Mouse (Mus musculus): ENCODE data around the gene 1110032A03Rik. TPM values are rescaled to one million over a fixed set of nuclear protein-coding genes. Genes with fewer than 3 reads are reported as not detected.

Gene 1110032A03Rik
- polyA plus RNA-seq, 1 experiment from 2014 or later, result 17.4 TPM

DNA sequence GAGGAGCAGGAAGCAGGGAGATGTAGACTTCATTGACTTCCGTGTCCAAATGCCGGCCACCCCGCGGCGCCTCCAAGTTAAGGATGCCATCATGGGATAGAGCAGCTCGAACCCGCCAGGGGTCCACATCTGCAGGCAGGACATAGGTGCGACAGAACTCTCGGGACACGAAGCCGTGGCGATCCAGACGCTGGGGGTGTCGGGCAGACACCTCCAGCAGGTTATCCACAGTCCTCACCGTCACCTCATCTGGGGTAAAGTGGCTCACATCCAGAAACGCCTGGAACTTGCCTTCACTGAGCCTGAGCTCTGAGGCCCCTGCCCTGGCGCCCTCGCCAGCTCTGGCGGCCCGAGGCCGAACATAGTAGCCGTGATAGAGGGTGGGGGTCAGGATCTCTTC is 24.0 kb downstream of the 1110032A03Rik start, which contains the start of gene Cryab:
Gene Cryab, plus strand, starts transcription at position 3 of the 400 bp plus-strand sequence.
- no peak within 1 kb of the TSS for H3K9ac ChIP-seq
- H3K27ac ChIP-seq (replicated peaks), result no peak within 1 kb of the TSS
- no peaks in the 10 kb centered on the region for H3K4me1 ChIP-seq (replicated peaks)
- ATAC-seq (ENCODE audit: insufficient read depth), result no peak
- H3K36me3 ChIP-seq (replicated peaks), result no peaks in the 10 kb centered on the region
- H3K4me2 ChIP-seq, result no peak within 1 kb of the TSS
- WGBS (ENCODE audit: insufficient replicate concordance), result 64% methylated on average over 22 of the region's 22 CpGs
- peaks cover 12% of the 10 kb centered on the region; the same call in 1 of the 2 replicates for H3K27me3 ChIP-seq
- no peaks in the 10 kb centered on the region for H3K9me3 ChIP-seq (replicated peaks)
- H3K4me3 ChIP-seq (replicated peaks), result no peak within 1 kb of the TSS

DNA sequence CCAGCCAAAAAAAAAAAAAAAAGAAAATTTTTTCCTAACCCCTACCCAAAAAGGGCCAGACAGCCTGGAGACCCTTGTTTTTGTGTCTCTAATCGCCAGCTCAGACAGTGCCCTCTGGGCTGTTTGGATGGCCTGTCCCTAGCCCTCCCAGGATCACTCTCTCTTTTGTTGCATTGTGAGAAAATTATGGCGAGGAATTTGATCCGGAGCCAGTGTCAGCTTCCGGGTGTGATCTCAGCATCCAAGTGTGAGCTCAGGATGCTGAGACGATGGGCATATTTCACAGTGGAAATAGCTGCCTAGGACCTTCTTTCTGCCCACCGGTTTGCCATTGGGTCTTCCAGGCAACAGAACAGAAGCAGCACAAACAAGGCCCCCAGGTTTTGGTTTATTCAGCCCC is 24.6 kb downstream of the 1110032A03Rik start:
- WGBS (ENCODE audit: insufficient replicate concordance), result 69% methylated on average over 6 of the region's 6 CpGs
- no peak overlapping the region for H3K27ac ChIP-seq (replicated peaks)
- H3K9ac ChIP-seq, result no peak overlapping the region
- no peak for ATAC-seq (ENCODE audit: insufficient read depth)
- no peaks in the 10 kb centered on the region for H3K9me3 ChIP-seq (replicated peaks)
- peaks cover 18% of the 10 kb centered on the region for H3K27me3 ChIP-seq
- no peaks in the 10 kb centered on the region for H3K4me1 ChIP-seq (replicated peaks)
- H3K4me3 ChIP-seq (replicated peaks), result no peak overlapping the region
- no peak overlapping the region for H3K4me2 ChIP-seq
- no peaks in the 10 kb centered on the region for H3K36me3 ChIP-seq (replicated peaks)

DNA sequence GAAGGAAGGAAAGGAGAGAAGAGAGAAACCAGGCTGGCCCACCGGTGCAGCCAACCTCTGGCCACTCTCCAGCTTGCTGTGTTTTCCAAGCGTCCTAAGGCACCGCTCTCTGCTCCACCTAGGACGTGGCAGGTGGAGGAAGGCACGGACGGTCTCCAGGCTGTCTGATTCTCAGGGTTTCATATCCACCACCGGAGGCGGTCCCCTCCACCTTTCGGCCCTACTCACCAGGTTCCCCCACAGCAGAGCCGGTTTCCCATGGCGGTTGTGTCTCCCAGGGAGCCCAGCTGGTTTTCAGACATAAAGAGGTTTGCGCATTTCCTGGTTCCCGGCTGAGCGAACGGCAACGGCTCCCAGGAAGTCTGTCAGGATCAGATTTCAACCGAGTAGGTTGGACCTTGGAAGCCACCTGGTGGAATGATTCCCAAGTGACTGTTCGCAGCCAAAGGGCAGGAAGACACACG is 29.1 kb downstream of the 1110032A03Rik start, which contains the start of gene 2310030G06Rik:
Gene 2310030G06Rik, minus strand, starts transcription at position 323 of the 464 bp plus-strand sequence.
- H3K4me3 ChIP-seq (replicated peaks), result peak within 1 kb of the TSS; percentile 48
- H3K4me2 ChIP-seq, result peak within 1 kb of the TSS; percentile 50
- H3K36me3 ChIP-seq (replicated peaks), result no peaks in the 10 kb centered on the region
- WGBS (ENCODE audit: insufficient replicate concordance), result 11% methylated on average over 19 of the region's 19 CpGs
- no peaks in the 10 kb centered on the region for H3K9me3 ChIP-seq (replicated peaks)
- peak within 1 kb of the TSS; percentile 76 for H3K27ac ChIP-seq (replicated peaks)
- peak; percentile 57 for ATAC-seq (ENCODE audit: insufficient read depth)
- no peak within 1 kb of the TSS for H3K9ac ChIP-seq
- no peaks in the 10 kb centered on the region for H3K4me1 ChIP-seq (replicated peaks)
- H3K27me3 ChIP-seq, result peaks cover 22% of the 10 kb centered on the region

DNA sequence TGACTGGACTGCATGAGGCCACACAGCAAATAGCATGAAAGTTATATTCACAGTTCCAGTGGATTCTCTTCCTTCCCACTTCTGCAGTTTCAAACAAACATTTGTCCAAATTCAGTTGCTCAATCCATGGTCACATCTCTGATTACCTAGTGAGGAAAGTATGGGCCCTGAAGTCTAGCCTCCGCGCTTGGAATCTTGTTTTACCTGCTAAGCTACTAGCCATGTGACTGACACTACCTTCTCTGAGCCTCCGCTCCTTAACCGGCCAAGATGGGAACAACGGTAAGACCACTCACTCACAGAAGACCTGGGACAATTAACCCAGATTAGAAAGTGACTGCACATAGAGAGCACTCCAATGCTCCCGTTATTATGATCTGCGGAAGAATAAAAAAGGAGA is 29.5 kb downstream of the 1110032A03Rik start:
- peak overlapping the region; percentile 76 for H3K27ac ChIP-seq (replicated peaks)
- WGBS (ENCODE audit: insufficient replicate concordance), result 32% methylated on average over 7 of the region's 7 CpGs

DNA sequence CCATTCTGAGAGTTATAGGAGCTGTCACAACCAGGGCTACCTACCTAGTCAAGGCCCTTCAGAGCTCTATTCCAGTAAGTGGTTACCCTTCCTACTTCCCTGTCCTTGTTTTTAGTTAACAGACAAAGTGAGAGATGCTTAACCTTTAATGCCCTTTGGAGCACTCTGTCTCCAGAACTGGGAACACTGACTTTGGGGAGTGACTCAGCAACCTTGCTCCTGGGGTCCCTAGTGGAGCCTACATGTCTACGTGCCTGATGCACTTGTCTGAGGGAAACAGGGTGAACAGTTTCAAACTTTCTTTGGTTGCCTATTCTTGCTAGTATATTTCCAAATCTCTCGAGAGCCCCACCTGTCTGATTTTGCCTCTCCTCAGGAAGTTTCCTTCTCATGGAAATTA is 32.6 kb downstream of the 1110032A03Rik start:
- Histone ChIP-seq H3K36me3 (replicated peaks) (no peaks in the 10 kb centered on the region), H3K27me3 (peaks cover 21% of the 10 kb centered on the region), H3K4me2 (no peak overlapping the region), H3K9ac (no peak overlapping the region), H3K4me3 (replicated peaks) (no peak overlapping the region), H3K27ac (replicated peaks) (no peak overlapping the region), H3K9me3 (replicated peaks) (no peaks in the 10 kb centered on the region), H3K4me1 (replicated peaks) (peaks cover 13% of the 10 kb centered on the region)
- no peak for ATAC-seq (ENCODE audit: insufficient read depth)
- 34% methylated on average over 2 of the region's 2 CpGs for WGBS (ENCODE audit: insufficient replicate concordance)

More for the DNA sequence above, 29.5 kb downstream of the 1110032A03Rik start:
- no peaks in the 10 kb centered on the region for H3K4me1 ChIP-seq (replicated peaks)
- peak overlapping the region; percentile 48 for H3K4me3 ChIP-seq (replicated peaks)
- no peak overlapping the region for H3K9ac ChIP-seq
- no peaks in the 10 kb centered on the region for H3K36me3 ChIP-seq (replicated peaks)
- no peak for ATAC-seq (ENCODE audit: insufficient read depth)
- H3K27me3 ChIP-seq, result peaks cover 18% of the 10 kb centered on the region
- peak overlapping the region; percentile 50 for H3K4me2 ChIP-seq
- H3K9me3 ChIP-seq (replicated peaks), result no peaks in the 10 kb centered on the region

DNA sequence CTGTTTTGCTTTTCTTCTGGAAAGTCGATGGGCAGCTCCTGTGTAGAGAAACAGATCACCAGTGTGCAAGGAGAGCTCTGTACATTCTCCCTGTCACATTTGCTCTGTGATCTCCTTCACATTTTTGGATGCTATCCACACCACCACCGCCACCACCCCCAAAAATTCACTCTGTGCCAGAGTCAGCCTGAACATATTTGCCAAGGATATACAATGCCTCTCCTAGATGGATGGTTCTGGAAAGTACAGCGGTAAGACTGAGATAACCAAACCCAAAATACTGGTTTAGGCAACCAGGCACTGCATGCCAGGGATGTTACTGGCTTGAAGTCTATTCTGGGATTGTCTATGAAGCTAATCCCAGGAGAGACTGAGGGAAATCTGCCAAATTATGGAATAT is 33.1 kb downstream of the 1110032A03Rik start:
- no peak overlapping the region for H3K27ac ChIP-seq (replicated peaks)
- peaks cover 13% of the 10 kb centered on the region for H3K4me1 ChIP-seq (replicated peaks)
- H3K4me2 ChIP-seq, result no peak overlapping the region
- H3K4me3 ChIP-seq (replicated peaks), result no peak overlapping the region
- no peak overlapping the region for H3K9ac ChIP-seq
- ATAC-seq (ENCODE audit: insufficient read depth), result no peak
- peaks cover 22% of the 10 kb centered on the region for H3K27me3 ChIP-seq
- no peaks in the 10 kb centered on the region for H3K36me3 ChIP-seq (replicated peaks)
- no peaks in the 10 kb centered on the region for H3K9me3 ChIP-seq (replicated peaks)
- 54% methylated on average over 3 of the region's 3 CpGs for WGBS (ENCODE audit: insufficient replicate concordance)

DNA sequence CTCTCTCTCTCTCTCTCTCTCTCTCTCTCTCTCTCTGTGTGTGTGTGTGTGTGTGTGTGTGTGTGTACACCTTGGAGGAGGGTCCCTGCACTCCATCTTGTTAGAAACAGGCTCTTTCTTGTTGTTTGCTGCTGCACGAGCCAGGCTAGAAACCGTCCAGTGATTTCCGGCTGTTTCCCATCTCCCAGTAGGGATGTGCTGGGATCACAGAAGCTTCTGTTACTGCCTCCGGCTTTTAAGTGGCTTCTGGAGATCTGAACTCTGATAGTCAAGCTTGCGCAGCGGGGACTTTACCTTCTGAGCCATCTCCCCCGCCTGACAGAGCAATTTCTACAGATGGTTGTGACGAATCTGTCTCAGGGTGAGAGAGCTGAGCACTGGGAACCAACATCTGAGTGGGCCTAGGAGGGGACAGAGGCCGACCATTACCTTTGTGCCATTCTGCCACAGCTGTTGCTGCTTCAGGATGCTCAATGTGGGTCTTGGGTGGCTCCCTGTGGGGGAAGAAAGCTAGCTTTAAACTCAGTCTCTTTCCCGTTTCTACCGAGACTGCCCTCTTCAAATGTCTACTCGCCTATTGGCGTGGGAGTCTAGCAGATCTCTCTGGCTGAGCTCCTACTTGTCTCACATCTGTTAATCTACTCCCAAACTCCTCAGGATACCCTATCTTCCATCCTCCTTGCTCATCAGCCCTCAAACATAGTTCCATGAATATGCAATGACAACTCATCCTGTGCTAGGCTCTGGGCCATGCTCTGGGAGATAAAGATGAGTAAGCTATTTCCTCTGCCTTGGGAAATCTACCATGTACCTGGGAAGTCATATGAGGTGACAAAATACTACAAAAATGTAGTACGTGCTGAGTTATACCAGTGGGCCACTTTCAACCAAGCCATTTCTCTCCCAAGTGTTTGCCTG is 34.2 kb downstream of the 1110032A03Rik start:
- no peak overlapping the region for H3K27ac ChIP-seq (replicated peaks)
- H3K27me3 ChIP-seq, result peaks cover 14% of the 10 kb centered on the region
- H3K9me3 ChIP-seq (replicated peaks), result no peaks in the 10 kb centered on the region
- no peak overlapping the region for H3K9ac ChIP-seq
- H3K4me3 ChIP-seq (replicated peaks), result no peak overlapping the region
- peaks cover 13% of the 10 kb centered on the region for H3K4me1 ChIP-seq (replicated peaks)
- no peak for ATAC-seq (ENCODE audit: insufficient read depth)
- 72% methylated on average over 14 of the region's 14 CpGs for WGBS (ENCODE audit: insufficient replicate concordance)
- H3K4me2 ChIP-seq, result no peak overlapping the region
- no peaks in the 10 kb centered on the region for H3K36me3 ChIP-seq (replicated peaks)

DNA sequence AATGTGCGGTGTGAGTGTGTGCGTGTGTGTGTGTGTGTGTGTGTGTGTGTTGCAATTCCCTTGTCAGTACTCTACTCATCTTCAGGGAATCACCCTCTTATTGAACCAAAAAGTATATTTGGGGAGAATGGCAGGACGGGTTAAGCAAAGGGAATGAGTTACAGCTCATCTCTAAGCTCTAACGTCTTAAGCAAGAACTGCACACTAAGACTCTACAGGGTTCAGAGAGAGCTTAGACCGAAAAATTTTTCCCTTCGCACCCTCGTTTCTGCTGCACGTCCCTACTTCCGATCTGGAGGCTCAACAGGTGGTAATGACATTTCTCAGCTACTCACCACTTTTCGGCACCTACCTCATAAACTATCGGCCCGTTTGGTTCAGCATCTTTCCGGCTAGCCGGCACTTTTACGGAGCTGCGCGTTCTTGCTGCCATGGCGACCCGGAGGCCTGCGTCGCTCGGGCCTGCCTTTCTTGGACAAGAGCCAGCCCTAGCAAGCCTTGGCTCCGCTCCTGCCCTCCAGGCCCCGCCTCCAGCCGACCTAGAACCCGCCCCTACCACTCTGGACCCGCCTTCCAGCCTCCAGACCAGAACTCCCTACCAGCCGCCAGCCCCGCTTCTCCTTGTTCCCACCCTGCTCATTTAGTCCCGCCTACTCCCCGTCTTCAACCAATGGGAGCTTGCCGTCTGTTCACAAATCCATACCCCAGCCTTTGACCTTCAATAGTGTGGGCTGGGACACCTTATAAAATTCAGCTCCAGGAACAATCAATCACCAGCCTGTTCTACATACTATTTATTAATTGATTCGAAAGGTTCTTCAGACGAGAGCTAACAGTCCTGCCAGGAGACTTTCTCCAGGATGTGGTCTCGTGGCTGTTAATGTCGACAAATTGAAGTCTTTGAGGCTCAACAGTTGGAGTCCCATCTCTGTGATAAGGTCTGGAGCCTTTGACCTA is 36.1 kb downstream of the 1110032A03Rik start, which contains the start of gene Dixdc1:
Gene Dixdc1, minus strand, starts transcription at position 604 of the 957 bp plus-strand sequence.
- Histone ChIP-seq H3K27me3 (peaks cover 6% of the 10 kb centered on the region; the same call in 1 of the 2 replicates), H3K9me3 (replicated peaks) (no peaks in the 10 kb centered on the region), H3K4me3 (replicated peaks) (peak within 1 kb of the TSS; percentile 36), H3K36me3 (replicated peaks) (no peaks in the 10 kb centered on the region), H3K4me2 (peak within 1 kb of the TSS; percentile 72), H3K27ac (replicated peaks) (no peak within 1 kb of the TSS), H3K4me1 (replicated peaks) (peaks cover 13% of the 10 kb centered on the region), H3K9ac (no peak within 1 kb of the TSS)
- 10% methylated on average over 36 of the region's 36 CpGs for WGBS (ENCODE audit: insufficient replicate concordance)
- peak; percentile 98 for ATAC-seq (ENCODE audit: insufficient read depth)

DNA sequence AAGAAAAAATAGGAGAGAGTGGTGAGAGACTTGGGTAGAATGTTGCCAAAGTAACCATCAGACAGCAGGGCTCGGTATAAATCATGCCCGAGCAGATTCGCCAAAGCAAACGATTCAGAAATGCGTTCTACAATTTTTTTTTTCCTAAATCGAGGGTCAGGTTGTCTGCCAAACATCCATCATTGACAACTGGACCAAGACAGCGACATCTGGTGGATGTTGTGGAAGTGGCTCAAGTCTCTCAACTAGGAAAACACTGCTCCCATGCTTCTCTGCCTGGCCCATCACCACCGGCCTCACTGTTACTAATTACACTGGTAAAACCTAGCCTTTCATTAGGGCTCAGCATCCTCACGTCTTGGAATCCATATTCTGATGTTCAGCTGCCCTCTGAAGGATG is 40.3 kb downstream of the 1110032A03Rik start:
- no peaks in the 10 kb centered on the region for H3K36me3 ChIP-seq (replicated peaks)
- H3K4me1 ChIP-seq (replicated peaks), result peaks cover 13% of the 10 kb centered on the region
- no peak overlapping the region for H3K9ac ChIP-seq
- ATAC-seq (ENCODE audit: insufficient read depth), result no peak
- H3K27ac ChIP-seq (replicated peaks), result no peak overlapping the region
- H3K9me3 ChIP-seq (replicated peaks), result no peaks in the 10 kb centered on the region
- H3K27me3 ChIP-seq, result peaks cover 11% of the 10 kb centered on the region
- H3K4me3 ChIP-seq (replicated peaks), result no peak overlapping the region
- no peak overlapping the region for H3K4me2 ChIP-seq
- WGBS (ENCODE audit: insufficient replicate concordance), result 2% methylated on average over 9 of the region's 9 CpGs

DNA sequence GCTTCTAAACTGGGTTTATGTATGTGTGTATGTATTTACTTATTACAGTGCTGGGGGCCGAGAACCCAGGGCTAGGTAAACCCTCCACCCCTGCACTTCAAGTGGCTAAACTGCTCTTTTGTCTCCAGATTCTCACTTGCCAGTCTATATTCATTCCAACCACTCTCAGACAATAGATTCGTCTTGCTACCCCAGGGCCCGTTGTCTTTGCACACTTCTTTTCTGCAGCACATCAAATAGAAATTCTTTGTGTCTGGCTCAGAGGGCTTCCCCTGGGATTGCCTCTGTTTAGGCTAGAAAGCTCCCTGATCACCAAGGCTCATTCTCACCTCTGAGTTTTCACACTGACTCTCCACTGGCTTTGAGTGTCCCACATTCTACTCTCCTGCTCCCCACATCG is 42.8 kb downstream of the 1110032A03Rik start:
- Histone ChIP-seq H3K27me3 (peaks cover 30% of the 10 kb centered on the region), H3K9ac (no peak overlapping the region), H3K36me3 (replicated peaks) (no peaks in the 10 kb centered on the region), H3K9me3 (replicated peaks) (no peaks in the 10 kb centered on the region), H3K4me3 (replicated peaks) (no peak overlapping the region), H3K27ac (replicated peaks) (no peak overlapping the region), H3K4me2 (no peak overlapping the region), H3K4me1 (replicated peaks) (0 out of 2 replicates have a peak, but pooled peaks cover 2% of the 10 kb centered on the region)
- no peak for ATAC-seq (ENCODE audit: insufficient read depth)
- WGBS (ENCODE audit: insufficient replicate concordance), result 35% methylated on average over 4 of the region's 4 CpGs

Data from liver, embryonic 15.5 days (tissue).